Mouse (Mus musculus) E14TG2a.4 (cell line): ENCODE results near the gene Id1.

Experiments
- H3K27me3 ChIP-seq: 2 replicates; pipeline ENCODE4 v1.6.1; 2014; ENCODE audit warnings: low read length, control low read depth; ENCODE audit not compliant: insufficient read depth
- H3K36me3 ChIP-seq: 2 replicates; pipeline ENCODE4 v1.6.1; 2014; ENCODE audit warnings: low read length, control low read depth; ENCODE audit not compliant: insufficient read depth
- H3K4me1 ChIP-seq: replicated peaks from 2 replicates; pipeline ENCODE4 v1.6.1; 2014; ENCODE audit warnings: low read depth, low read length, control low read depth
- H3K4me3 ChIP-seq: replicated peaks from 2 replicates; pipeline ENCODE4 v1.5.1; 2014; ENCODE audit warnings: mild to moderate bottlenecking, low read length
- H3K9me3 ChIP-seq: 2 replicates; pipeline ENCODE4 v1.6.1; 2014; ENCODE audit warnings: low read length, control low read depth
- CTCF ChIP-seq: conservative IDR thresholded peaks from 2 replicates; pipeline ENCODE4 v1.5.1; 2014; ENCODE audit warnings: low read length
- NANOG ChIP-seq: IDR thresholded peaks from 2 replicates; pipeline ENCODE4 v1.6.1; 2014; ENCODE audit warnings: borderline replicate concordance, low read length, mixed read lengths
- POU5F1 ChIP-seq: IDR thresholded peaks from 2 replicates; pipeline ENCODE4 v1.6.1; 2014; ENCODE audit warnings: low read length, borderline replicate concordance

The Id1 gene

GRCm38 (mm10) chr2:152742435-152742834, 6.4 kb downstream of the Id1 start:
- no peaks in the 10 kb centered on the region for H3K27me3 ChIP-seq
- no peak overlapping the region for H3K4me3 ChIP-seq
- TF ChIP-seq NANOG (no peak), CTCF (peak; percentile 60)
- no peaks in the 10 kb centered on the region for H3K9me3 ChIP-seq
- peaks cover 6% of the 10 kb centered on the region; the same call in 1 of the 2 replicates for H3K36me3 ChIP-seq
- H3K4me1 ChIP-seq, result peaks cover 45% of the 10 kb centered on the region

- peaks cover 60% of the 10 kb centered on the region for H3K27me3 ChIP-seq
- no peaks in the 10 kb centered on the region for H3K9me3 ChIP-seq
- TF ChIP-seq CTCF (no peak), NANOG (no peak), POU5F1 (no peak)
- H3K4me1 ChIP-seq, result peaks cover 19% of the 10 kb centered on the region
- peak within 1 kb of the TSS; percentile 69 for H3K4me3 ChIP-seq
- no peaks in the 10 kb centered on the region for H3K36me3 ChIP-seq
Observed at GRCm38 (mm10) chr2:152753944-152754711, 18.1 kb downstream of the Id1 start, which contains the start of gene Cox4i2. Cox4i2 (plus strand) TSS chr2:152754173.

GRCm38 (mm10) chr2:152756474-152757393, 20.7 kb downstream of the Id1 start:
- H3K9me3 ChIP-seq, result no peaks in the 10 kb centered on the region
- H3K36me3 ChIP-seq, result no peaks in the 10 kb centered on the region
- TF ChIP-seq CTCF (no peak), POU5F1 (no peak), NANOG (no peak)
- H3K27me3 ChIP-seq, result peaks cover 50% of the 10 kb centered on the region
- H3K4me3 ChIP-seq, result no peak overlapping the region
- peaks cover 24% of the 10 kb centered on the region for H3K4me1 ChIP-seq

- no peak overlapping the region for H3K4me3 ChIP-seq
- H3K9me3 ChIP-seq, result no peaks in the 10 kb centered on the region
- no peaks in the 10 kb centered on the region for H3K36me3 ChIP-seq
- no peak for TF ChIP-seq CTCF
- no peak for TF ChIP-seq NANOG
- TF ChIP-seq POU5F1, result no peak
- peaks cover 46% of the 10 kb centered on the region for H3K27me3 ChIP-seq
- peaks cover 24% of the 10 kb centered on the region for H3K4me1 ChIP-seq
Observed at GRCm38 (mm10) chr2:152757478-152757877, 21.4 kb downstream of the Id1 start.

- TF ChIP-seq NANOG (no peak), CTCF (no peak), POU5F1 (no peak)
- Histone ChIP-seq H3K9me3 (no peaks in the 10 kb centered on the region), H3K4me3 (no peak overlapping the region), H3K27me3 (peaks cover 42% of the 10 kb centered on the region), H3K4me1 (peaks cover 21% of the 10 kb centered on the region), H3K36me3 (no peaks in the 10 kb centered on the region)
Observed at GRCm38 (mm10) chr2:152758351-152758750, 22.3 kb downstream of the Id1 start.

- no peak for TF ChIP-seq POU5F1
- TF ChIP-seq CTCF, result no peak
- TF ChIP-seq NANOG, result no peak
- Histone ChIP-seq H3K4me3 (no peak overlapping the region), H3K27me3 (no peaks in the 10 kb centered on the region), H3K36me3 (no peaks in the 10 kb centered on the region), H3K9me3 (no peaks in the 10 kb centered on the region), H3K4me1 (peaks cover 51% of the 10 kb centered on the region)
Observed at GRCm38 (mm10) chr2:152763310-152763709, 27.3 kb downstream of the Id1 start.

- Histone ChIP-seq H3K4me3 (peak overlapping the region; percentile 51), H3K4me1 (peaks cover 61% of the 10 kb centered on the region), H3K27me3 (no peaks in the 10 kb centered on the region), H3K36me3 (no peaks in the 10 kb centered on the region), H3K9me3 (no peaks in the 10 kb centered on the region)
- TF ChIP-seq CTCF, result no peak
- no peak for TF ChIP-seq NANOG
- no peak for TF ChIP-seq POU5F1
Observed at GRCm38 (mm10) chr2:152764172-152765044, 28.4 kb downstream of the Id1 start.
